Mouse (Mus musculus) ES-CJ7 (cell line): ENCODE data around the gene Olfr775.

ENCODE experiments used
- DNase-seq: peaks from one replicate; pipeline ENCODE4 v3.0.0; 2011; ENCODE audit warnings: low read depth, low spot score

Olfr775 gene

GRCm38 (mm10) chr10:129248112-129248511 lies at the start of gene Olfr775:
Gene Olfr775, plus strand, starts transcription at chr10:129248412.
- no peak for DNase-seq

- no peak for DNase-seq
Observed at GRCm38 (mm10) chr10:129230737-129231136, 17.5 kb upstream of the Olfr775 start.

GRCm38 (mm10) chr10:129235904-129236303 lies 12.3 kb upstream of the Olfr775 start, which contains the start of gene Olfr774:
Gene Olfr774, plus strand, starts transcription at chr10:129236204.
- no peak for DNase-seq

GRCm38 (mm10) chr10:129258827-129259226 lies 10.6 kb downstream of the Olfr775 start, which contains the start of gene Olfr776:
Gene Olfr776, plus strand, starts transcription at chr10:129259127.
- no peak for DNase-seq

- DNase-seq: no peak
Observed at GRCm38 (mm10) chr10:129271081-129271535, 22.9 kb downstream of the Olfr775 start, which contains the start of gene Olfr777. Gene Olfr777, minus strand, starts transcription at chr10:129271485.
